Comparison of ENCODE assay signal across 20 mouse cellular contexts in genomic region chr6:116663364-116663763, GRCm38 (mm10). TPM values are rescaled to one million over a fixed set of nuclear protein-coding genes. Genes with fewer than 3 reads are reported as not detected.
"Had no signal": no experiment of that assay in that cellular context is flagged by ENCODE, and none has a peak within 500 bp of the region (broad histone marks: within the 10 kb centered on the region; RNA-seq: fewer than 3 reads in every experiment).

No protein-coding gene starts in this region.

- H3K9me3 ChIP-seq: liver, embryonic 15.5 days; lung, embryonic 15.5 days; midbrain, embryonic 10.5 days; midbrain, embryonic 12.5 days; neural tube, embryonic 12.5 days had no signal

- H3K27me3 ChIP-seq: liver, embryonic 15.5 days; lung, embryonic 15.5 days; midbrain, embryonic 12.5 days; neural tube, embryonic 12.5 days had no signal

- H3K27ac ChIP-seq: liver, embryonic 15.5 days; lung, embryonic 15.5 days; midbrain, embryonic 12.5 days; neural tube, embryonic 12.5 days had no signal

- ATAC-seq: midbrain, embryonic 16.5 days had no signal

- H3K4me2 ChIP-seq: liver, embryonic 15.5 days; lung, embryonic 15.5 days; midbrain, embryonic 12.5 days; neural tube, embryonic 12.5 days had no signal

- H3K36me3 ChIP-seq: liver, embryonic 15.5 days; lung, embryonic 15.5 days; midbrain, embryonic 12.5 days; neural tube, embryonic 12.5 days had no signal

- H3K9ac ChIP-seq: liver, embryonic 15.5 days; liver, postnatal 0 days; lung, embryonic 15.5 days; midbrain, embryonic 12.5 days; neural tube, embryonic 12.5 days had no signal

- H3K4me1 ChIP-seq: lung, embryonic 15.5 days had no signal

- H3K4me3 ChIP-seq: liver, embryonic 15.5 days; lung, embryonic 15.5 days; midbrain, embryonic 10.5 days; midbrain, embryonic 12.5 days; neural tube, embryonic 12.5 days had no signal

- DNase-seq: liver, postnatal 0 days; lung, adult 2 months; lung, postnatal 14 days; midbrain, embryonic 14.5 days; retina, postnatal 1 day; right cerebral cortex, adult 18-20 months; right cerebral cortex, postnatal 25 days; right cerebral cortex, postnatal 4 days; spleen, adult 18-20 months; thymus, adult 18-20 months; thymus, postnatal 14 days; thymus, postnatal 36 days had no signal

RNA-seq across cellular contexts. Expression of gene Depp1, which starts 13.0 kb away (rescaled TPM):
- total RNA-seq: megakaryocyte-erythroid progenitor cell, adult 5-6 weeks had no signal

RNA-seq across cellular contexts. Expression of gene Tmem72, which starts 53.3 kb away (rescaled TPM):
- polyA plus RNA-seq: liver, postnatal 0 days; small intestine, adult 2 months had no signal
